Mouse (Mus musculus) megakaryocyte, embryonic 14.5 days (primary cell): ENCODE results near the gene Pnpo.

ENCODE experiments used
- FLI1 ChIP-seq: IDR thresholded peaks from 2 replicates; pipeline ENCODE4 v1.6.1; 2012; ENCODE audit warnings: low read length, inconsistent platforms, mixed read lengths
- GATA1 ChIP-seq: IDR thresholded peaks from 3 replicates; pipeline ENCODE4 v1.6.1; 2012; ENCODE audit warnings: mixed read lengths, low read length, inconsistent platforms, borderline replicate concordance

DNA sequence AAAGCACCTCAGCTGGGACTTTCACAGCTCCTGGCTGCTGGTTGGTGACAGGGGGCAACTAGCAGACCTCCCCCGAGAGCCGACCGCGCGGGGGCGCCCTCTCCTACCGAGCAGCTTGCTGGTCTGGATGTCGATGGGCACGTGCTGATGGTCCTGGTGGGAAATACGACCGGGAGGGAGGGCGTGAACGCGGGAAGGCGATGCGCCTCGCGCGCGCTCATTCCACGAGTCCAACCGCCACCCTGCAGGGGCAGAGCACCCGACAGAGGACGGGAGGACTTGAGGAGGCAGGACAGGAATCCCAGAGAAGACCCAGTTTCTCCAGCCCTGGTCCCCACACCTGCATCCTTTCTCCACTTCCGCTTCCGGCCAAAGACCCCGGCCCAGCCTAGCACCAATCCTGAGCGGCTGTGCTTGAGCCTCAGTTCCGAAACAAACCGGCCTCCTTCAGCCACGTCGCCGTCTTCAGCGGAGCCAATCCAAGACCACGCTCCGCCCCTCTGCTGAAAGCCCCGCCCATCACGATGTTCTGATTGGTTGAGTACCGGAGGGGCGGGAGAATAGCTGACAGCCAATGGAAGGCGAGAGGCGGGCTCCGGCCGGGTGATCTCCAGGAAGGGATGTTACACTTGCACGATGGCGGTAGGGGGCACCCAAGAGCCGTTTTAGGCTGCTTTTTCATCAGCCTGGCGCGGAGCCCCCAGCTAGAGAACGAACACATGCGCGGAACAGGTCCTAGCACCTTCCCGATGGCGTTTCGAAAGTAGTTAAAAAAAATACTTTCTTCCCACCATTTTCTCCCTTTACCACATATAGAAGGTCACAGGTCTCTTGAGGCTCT, 27.5 kb downstream of the Pnpo start, which contains the start of gene Cdk5rap3:
- TF ChIP-seq GATA1 (no peak), FLI1 (no peak; the same call in 1 of the 2 replicates)
